Mouse (Mus musculus) kidney, adult 2 months (tissue): ENCODE results near the gene Nfic.

ENCODE experiments used
- CTCF ChIP-seq: fragments of 200-500 bp; conservative IDR thresholded peaks from 2 replicates; pipeline ENCODE4 v1.5.1; 2011; ENCODE audit warnings: low read depth, mild to moderate bottlenecking, control low read depth, low read length, moderate library complexity, mixed read lengths; ENCODE audit not compliant: insufficient read depth, insufficient read length
- POLR2A ChIP-seq: fragments of 200-500 bp; IDR thresholded peaks from one replicate; pipeline ENCODE4 v1.6.1; 2011; ENCODE audit warnings: low read depth, low read length, control low read depth

- TF ChIP-seq CTCF: no peak
- no peak for TF ChIP-seq POLR2A
Observed at GRCm38 (mm10) chr10:81474461-81474860, 19.0 kb upstream of the Nfic start.
